Mouse (Mus musculus): ENCODE results near the gene Cdk17. TPM values are rescaled to one million over a fixed set of nuclear protein-coding genes. Genes with fewer than 3 reads are reported as not detected.
A peak's percentile ranks its signal among the peaks of the same experiment; 100 is the strongest.

The Cdk17 gene
- total RNA-seq, 2 experiments from 2014 or later = 13.1 to 13.5 TPM

- DNase-seq = no peak
Observed at GRCm38 (mm10) chr10:93264001-93264400, 103.3 kb downstream of the Cdk17 start.

- DNase-seq = no peak
Observed at GRCm38 (mm10) chr10:93265833-93266232, 105.2 kb downstream of the Cdk17 start.

GRCm38 (mm10) chr10:93266521-93266920 lies 105.8 kb downstream of the Cdk17 start:
- DNase-seq = no peak

- DNase-seq = no peak
Observed at GRCm38 (mm10) chr10:93267509-93267908, 106.8 kb downstream of the Cdk17 start.

- no peak for DNase-seq
Observed at GRCm38 (mm10) chr10:93268339-93268738, 107.7 kb downstream of the Cdk17 start.

- DNase-seq = no peak
Observed at GRCm38 (mm10) chr10:93269744-93270143, 109.1 kb downstream of the Cdk17 start.

- DNase-seq = no peak
Observed at GRCm38 (mm10) chr10:93270889-93271460, 110.3 kb downstream of the Cdk17 start.

- peak; percentile 63 to 64 for DNase-seq
Observed at GRCm38 (mm10) chr10:93271831-93272230, 111.2 kb downstream of the Cdk17 start.

GRCm38 (mm10) chr10:93272986-93273982 lies 112.6 kb downstream of the Cdk17 start:
- DNase-seq = no peak

GRCm38 (mm10) chr10:93274277-93274696 lies 113.6 kb downstream of the Cdk17 start:
- DNase-seq = no peak

GRCm38 (mm10) chr10:93275212-93276136 lies 114.8 kb downstream of the Cdk17 start:
- no peak for DNase-seq

- DNase-seq = peak; percentile 71 to 84
Observed at GRCm38 (mm10) chr10:93276349-93276763, 115.7 kb downstream of the Cdk17 start.

GRCm38 (mm10) chr10:93276857-93277256 lies 116.2 kb downstream of the Cdk17 start:
- DNase-seq = no peak

GRCm38 (mm10) chr10:93278361-93278760 lies 117.7 kb downstream of the Cdk17 start:
- no peak for DNase-seq

GRCm38 (mm10) chr10:93279062-93279461 lies 118.4 kb downstream of the Cdk17 start:
- DNase-seq = no peak

GRCm38 (mm10) chr10:93280586-93280985 lies 119.9 kb downstream of the Cdk17 start:
- peak in 1 of 2 experiments; percentile 37 for DNase-seq

GRCm38 (mm10) chr10:93281092-93281491 lies 120.4 kb downstream of the Cdk17 start:
- DNase-seq = no peak

- peak; percentile 74 to 86 for DNase-seq
Observed at GRCm38 (mm10) chr10:93282526-93282964, 121.9 kb downstream of the Cdk17 start.

- no peak for DNase-seq
Observed at GRCm38 (mm10) chr10:93283258-93283657, 122.6 kb downstream of the Cdk17 start.

GRCm38 (mm10) chr10:93285489-93285888 lies 124.8 kb downstream of the Cdk17 start:
- DNase-seq = peak in 1 of 2 experiments; percentile 63

- DNase-seq = no peak
Observed at GRCm38 (mm10) chr10:93287551-93288145, 127.0 kb downstream of the Cdk17 start.

GRCm38 (mm10) chr10:93288336-93288735 lies 127.7 kb downstream of the Cdk17 start:
- DNase-seq = peak; percentile 46 to 52

Measured in heart, adult 18-20 months (tissue).